Comparison of ENCODE assay signal across 17 mouse cellular contexts in genomic region chr3:57604618-57605015, GRCm38 (mm10). TPM values are rescaled to one million over a fixed set of nuclear protein-coding genes. Genes with fewer than 3 reads are reported as not detected.
DNase-seq lines count a peak whose midpoint lies in the region; ATAC-seq lines count a peak whose summit lies in the region.
"Had no signal": no experiment of that assay in that cellular context is flagged by ENCODE, and none has a peak within 500 bp of the region (broad histone marks: within the 10 kb centered on the region; RNA-seq: fewer than 3 reads in every experiment).

No protein-coding gene starts in this region.

- no peaks in the 10 kb centered on the region for H3K27me3 ChIP-seq in embryonic facial prominence, embryonic 15.5 days
- H3K27me3 ChIP-seq in hindbrain, embryonic 14.5 days (ENCODE audit: control insufficient read depth, insufficient read depth, low read length): no peaks in the 10 kb centered on the region
- H3K27me3 ChIP-seq: forebrain, embryonic 13.5 days; heart, embryonic 13.5 days; midbrain, embryonic 13.5 days; neural tube, embryonic 12.5 days had no signal

- no peak overlapping the region for H3K9ac ChIP-seq in embryonic facial prominence, embryonic 15.5 days
- no peak overlapping the region for H3K9ac ChIP-seq in hindbrain, embryonic 14.5 days
- H3K9ac ChIP-seq: forebrain, embryonic 13.5 days; heart, embryonic 13.5 days; midbrain, embryonic 13.5 days; neural tube, embryonic 12.5 days had no signal

- no peaks in the 10 kb centered on the region for H3K36me3 ChIP-seq in embryonic facial prominence, embryonic 15.5 days
- no peaks in the 10 kb centered on the region for H3K36me3 ChIP-seq in hindbrain, embryonic 14.5 days (replicated peaks; ENCODE audit: control insufficient read depth, insufficient read depth)
- H3K36me3 ChIP-seq: heart, embryonic 13.5 days; midbrain, embryonic 13.5 days; neural tube, embryonic 12.5 days had no signal

- WGBS in embryonic facial prominence, embryonic 15.5 days: 28% methylated on average over 1 of the region's 1 CpGs
- WGBS in hindbrain, embryonic 14.5 days: 56% methylated on average over 1 of the region's 1 CpGs

- no peak overlapping the region for H3K4me2 ChIP-seq in embryonic facial prominence, embryonic 15.5 days (replicated peaks)
- H3K4me2 ChIP-seq in hindbrain, embryonic 14.5 days (replicated peaks): no peak overlapping the region
- H3K4me2 ChIP-seq: forebrain, embryonic 13.5 days; heart, embryonic 13.5 days; midbrain, embryonic 13.5 days; neural tube, embryonic 12.5 days had no signal

- no peak overlapping the region for H3K4me3 ChIP-seq in embryonic facial prominence, embryonic 15.5 days (replicated peaks)
- no peak overlapping the region for H3K4me3 ChIP-seq in hindbrain, embryonic 14.5 days (replicated peaks; ENCODE audit: low read length)
- H3K4me3 ChIP-seq: forebrain, embryonic 13.5 days; heart, embryonic 13.5 days; layer of hippocampus, adult 2 months; midbrain, embryonic 13.5 days; neural tube, embryonic 12.5 days had no signal

- H3K9me3 ChIP-seq in embryonic facial prominence, embryonic 15.5 days (replicated peaks): no peaks in the 10 kb centered on the region
- H3K9me3 ChIP-seq in hindbrain, embryonic 14.5 days (ENCODE audit: control insufficient read depth, low read length): no peaks in the 10 kb centered on the region
- H3K9me3 ChIP-seq: forebrain, embryonic 13.5 days; heart, embryonic 13.5 days; midbrain, embryonic 13.5 days; neural tube, embryonic 12.5 days had no signal

- peak; percentile 87 for ATAC-seq in embryonic facial prominence, embryonic 15.5 days (ENCODE audit: insufficient number of reproducible peaks, low FRiP score, low TSS enrichment, low read depth)
- no peak for ATAC-seq in hindbrain, embryonic 14.5 days (ENCODE audit: low FRiP score)
- ATAC-seq: forebrain, embryonic 13.5 days; midbrain, embryonic 13.5 days had no signal

- peak; percentile 16 to 46 for DNase-seq in gastrocnemius, postnatal 4 days (ENCODE audit: low spot score in 2 of 2)
- no peak for DNase-seq in gastrocnemius, adult 8-10 months (ENCODE audit: low spot score in 2 of 2)
- DNase-seq in ES-CJ7 (ENCODE audit: low read depth, low spot score): peak; percentile 37
- DNase-seq in heart, postnatal 4 days: peak; percentile 38
- no peak for DNase-seq in right cerebral cortex, postnatal 36 days (ENCODE audit: low spot score in 2 of 2)
- no peak for DNase-seq in hindbrain, embryonic 14.5 days (ENCODE audit: low spot score)
- no peak for DNase-seq in thymus, postnatal 36 days
- DNase-seq: adrenal gland, postnatal 10 days; kidney, adult 11 months; retina, postnatal 1 day had no signal

- peaks cover 11% of the 10 kb centered on the region for H3K4me1 ChIP-seq in embryonic facial prominence, embryonic 15.5 days
- H3K4me1 ChIP-seq in hindbrain, embryonic 14.5 days (replicated peaks; ENCODE audit: control insufficient read depth, insufficient read depth, low read length): no peaks in the 10 kb centered on the region
- H3K4me1 ChIP-seq: forebrain, embryonic 13.5 days; midbrain, embryonic 13.5 days; neural tube, embryonic 12.5 days had no signal

- H3K27ac ChIP-seq in embryonic facial prominence, embryonic 15.5 days (replicated peaks): peak overlapping the region; percentile 82
- H3K27ac ChIP-seq in hindbrain, embryonic 14.5 days: no peak overlapping the region
- H3K27ac ChIP-seq: forebrain, embryonic 13.5 days; heart, embryonic 13.5 days; layer of hippocampus, adult 2 months; midbrain, embryonic 13.5 days; neural tube, embryonic 12.5 days had no signal

RNA-seq across cellular contexts. Expression of gene Wwtr1, which starts 28.9 kb away (rescaled TPM):
- total RNA-seq in gastrocnemius, postnatal 4 days (2021): 10 to 100 TPM; 71.6 to 73.3 TPM
- total RNA-seq in gastrocnemius, adult 8-10 months (2022): 10 to 100 TPM; 18.0 to 26.9 (median 22.4) TPM
- polyA plus RNA-seq in embryonic facial prominence, embryonic 15.5 days (2015; fragmentation: Nextera tagmentation; extraction: Ambion mirVana): 32.1 and 37.2 TPM in 2 replicates
- 10 to 100 TPM; 78.5 to 83.2 TPM for total RNA-seq in heart, postnatal 4 days (2021)
- 8.0 and 8.6 TPM in 2 replicates for polyA plus RNA-seq in hindbrain, embryonic 14.5 days (2014; fragmentation: Nextera tagmentation; extraction: Ambion mirVana)
- total RNA-seq: common myeloid progenitor, adult 5-6 weeks had no signal

RNA-seq across cellular contexts. Expression of gene Commd2, which starts 46.9 kb away (rescaled TPM):
- 10 to 100 TPM; 24.8 to 25.3 TPM for total RNA-seq in gastrocnemius, postnatal 4 days (2021)
- 10 to 100 TPM; 10.4 to 11.9 (median 11.4) TPM for total RNA-seq in gastrocnemius, adult 8-10 months (2022)
- polyA plus RNA-seq in embryonic facial prominence, embryonic 15.5 days (2015; fragmentation: Nextera tagmentation; extraction: Ambion mirVana): 65.1 and 68.6 TPM in 2 replicates
- total RNA-seq in heart, postnatal 4 days (2021): 10 to 100 TPM; 22.3 to 24.0 TPM
- 75.8 and 79.7 TPM in 2 replicates for polyA plus RNA-seq in hindbrain, embryonic 14.5 days (2014; fragmentation: Nextera tagmentation; extraction: Ambion mirVana)

Comparison
In these comparisons a context has a peak if more than half of its experiments do, and no peak if none do; other contexts are left out.
1. DNase-seq: peak in gastrocnemius, postnatal 4 days (2 of 2), ES-CJ7 (single experiment) and heart, postnatal 4 days (single experiment); none in gastrocnemius, adult 8-10 months (0 of 2), right cerebral cortex, postnatal 36 days (0 of 2), hindbrain, embryonic 14.5 days (single experiment) and thymus, postnatal 36 days (0 of 2).